Mouse (Mus musculus): ENCODE measurements around the gene C130032M10Rik.

The C130032M10Rik gene

DNA sequence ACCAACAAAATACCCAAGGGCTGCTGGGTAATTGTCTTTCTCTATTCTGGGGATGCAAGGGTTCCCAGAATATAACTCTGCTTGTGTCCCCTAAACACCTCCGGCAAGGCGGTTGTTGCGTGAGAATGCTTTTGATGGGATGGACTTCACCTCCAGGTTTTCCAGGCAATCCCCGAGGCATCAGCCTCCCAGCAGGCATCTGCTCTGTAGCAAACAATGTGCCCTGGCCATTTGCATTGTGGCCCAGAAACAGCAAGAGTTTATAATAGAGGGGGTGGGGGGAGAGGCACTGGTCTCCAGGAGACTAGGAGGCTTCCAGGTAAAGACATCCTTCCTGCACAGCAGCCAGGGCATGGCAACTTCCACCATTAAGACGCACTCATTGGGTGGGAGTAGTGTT is 33.6 kb downstream of the C130032M10Rik start:
- DNase-seq (ENCODE audit: low spot score in 2 of 2) = no peak

DNA sequence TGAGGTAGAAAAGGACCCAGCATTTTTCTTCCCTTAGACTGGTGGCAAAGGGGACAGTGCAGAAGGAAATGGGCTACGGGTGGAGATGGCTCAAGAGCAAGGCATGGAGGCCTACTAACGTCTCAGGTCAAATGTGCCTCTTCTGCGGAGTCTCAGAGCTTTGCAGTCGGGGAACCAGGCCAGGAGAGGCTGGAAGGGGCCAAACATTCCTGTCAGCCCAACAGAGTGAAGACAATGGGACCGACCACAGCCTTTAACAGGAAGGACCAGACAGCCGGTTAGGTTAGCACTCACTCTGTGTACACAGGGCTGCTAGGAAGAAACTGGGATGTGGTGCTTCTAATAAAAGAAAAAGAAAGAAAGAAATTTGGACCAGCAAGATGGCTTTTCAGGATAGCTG is 34.5 kb downstream of the C130032M10Rik start:
- no peak for DNase-seq (ENCODE audit: low spot score in 2 of 2)

DNA sequence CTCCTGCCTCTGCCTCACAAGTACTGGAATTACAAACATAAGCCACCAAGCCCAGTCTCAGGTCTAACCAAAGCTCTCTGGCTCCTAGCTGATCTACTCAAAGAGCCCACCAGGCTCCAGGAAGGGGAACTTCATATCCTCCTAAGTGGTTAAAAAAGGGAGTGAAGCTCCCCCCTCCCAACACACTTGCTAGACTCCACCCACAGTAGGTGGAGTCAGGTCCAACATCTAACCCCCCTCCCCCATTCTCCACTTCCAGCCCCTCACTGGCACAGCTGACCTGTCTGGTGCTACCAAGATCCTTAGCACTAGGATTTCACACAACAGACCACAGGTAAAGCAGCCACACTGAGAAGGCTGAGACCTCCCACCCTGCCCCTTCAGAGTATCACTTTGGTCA is 38.3 kb downstream of the C130032M10Rik start:
- DNase-seq (ENCODE audit: low spot score in 2 of 2) = no peak

DNA sequence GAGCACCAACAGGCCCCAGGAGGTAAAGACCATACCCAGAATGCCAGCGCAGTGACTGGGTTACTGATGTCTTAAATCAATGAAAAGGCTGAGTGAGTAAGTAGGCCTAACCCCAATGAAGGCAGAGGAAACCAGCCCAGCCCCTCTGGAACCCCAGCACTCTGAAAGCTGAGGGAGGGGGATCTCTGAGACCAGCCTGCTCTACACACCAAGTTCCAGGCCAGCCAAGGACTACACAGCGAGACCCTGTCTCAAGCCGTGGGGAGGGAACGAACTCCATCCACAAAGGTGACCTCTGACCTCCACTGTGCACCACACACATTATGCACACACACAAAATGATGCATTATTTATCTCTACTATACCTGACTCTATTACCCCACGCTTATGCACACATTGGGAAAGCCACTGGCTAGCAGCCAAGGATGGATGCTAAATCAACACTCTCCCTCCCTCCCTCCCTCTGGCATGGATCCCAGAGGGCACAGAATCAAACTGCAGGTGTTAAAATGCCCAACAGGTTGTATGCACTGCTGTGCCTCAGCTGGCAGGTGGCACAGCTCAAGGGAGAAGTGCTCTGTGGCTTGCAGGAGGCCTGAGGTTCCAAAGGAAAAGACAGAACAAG is 39.0 kb downstream of the C130032M10Rik start:
- DNase-seq (ENCODE audit: low spot score in 2 of 2) = no peak

DNA sequence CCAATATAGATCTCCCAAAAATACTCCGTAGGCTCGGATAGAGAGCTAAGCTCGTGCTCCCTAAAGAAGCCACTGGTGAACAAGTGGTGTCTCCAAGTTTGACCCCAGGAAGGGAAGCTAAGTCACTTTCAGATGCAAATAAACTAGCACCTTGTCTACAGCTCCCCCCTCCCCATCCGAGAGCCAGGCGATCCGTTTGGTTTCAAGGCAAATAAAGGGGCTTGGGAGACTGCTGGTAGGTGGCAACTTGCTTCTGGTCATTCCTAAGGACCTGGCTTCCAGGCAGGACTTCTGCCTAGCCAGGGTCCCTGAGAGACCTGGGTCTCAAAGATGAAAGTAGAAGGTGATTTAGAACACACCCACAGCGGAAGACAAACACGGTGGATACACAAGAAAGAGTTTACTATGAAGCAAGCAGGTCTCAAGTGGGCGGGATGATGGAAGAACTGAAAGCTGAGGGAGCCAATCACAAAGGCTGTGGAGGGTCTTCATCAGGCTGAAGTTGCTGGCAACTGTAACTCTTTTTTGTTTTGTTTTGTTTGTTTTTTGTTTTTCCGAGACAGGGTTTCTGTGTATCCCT is 40.9 kb downstream of the C130032M10Rik start:
- DNase-seq (ENCODE audit: low spot score in 2 of 2) = no peak

DNA sequence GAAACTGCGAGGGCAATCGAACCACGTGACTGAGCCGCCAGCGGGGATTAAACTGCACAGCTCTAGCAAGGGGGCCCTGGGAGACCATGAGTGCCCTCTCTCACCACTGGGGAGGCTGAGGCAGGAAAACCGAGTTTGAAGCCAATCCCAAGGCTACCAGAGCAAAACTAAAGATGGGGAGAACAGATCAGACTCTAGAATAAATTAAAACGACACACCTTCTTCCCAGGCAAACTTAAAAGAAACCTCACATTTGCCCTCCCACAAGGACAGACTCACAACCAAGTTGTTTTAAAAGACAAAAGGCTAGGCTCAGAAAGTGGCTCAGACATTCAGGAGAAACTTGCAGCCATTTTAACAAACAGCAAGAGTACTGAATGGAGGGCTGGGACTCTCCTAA is 41.6 kb downstream of the C130032M10Rik start:
- DNase-seq (ENCODE audit: low spot score in 2 of 2) = no peak

DNA sequence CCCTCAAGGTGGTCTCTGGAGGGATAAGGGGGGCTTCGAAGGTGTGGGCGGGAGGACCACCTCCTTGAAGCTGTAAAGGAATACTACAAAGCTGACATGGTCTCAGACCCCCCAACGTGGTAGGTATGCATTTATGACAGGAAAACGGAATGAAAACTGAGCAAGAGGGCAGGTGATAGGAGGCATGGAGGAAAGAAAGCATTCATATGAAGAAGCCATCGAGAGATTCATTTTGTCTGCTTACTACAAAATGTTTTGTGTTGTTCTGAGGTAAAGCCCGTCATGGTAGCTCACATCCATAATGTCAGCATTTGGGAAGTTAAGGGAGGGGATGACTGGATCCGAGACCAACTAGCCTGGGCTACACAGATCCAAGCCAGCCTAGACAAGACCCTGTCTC is 44.6 kb downstream of the C130032M10Rik start:
- DNase-seq (ENCODE audit: low spot score in 2 of 2) = no peak

DNA sequence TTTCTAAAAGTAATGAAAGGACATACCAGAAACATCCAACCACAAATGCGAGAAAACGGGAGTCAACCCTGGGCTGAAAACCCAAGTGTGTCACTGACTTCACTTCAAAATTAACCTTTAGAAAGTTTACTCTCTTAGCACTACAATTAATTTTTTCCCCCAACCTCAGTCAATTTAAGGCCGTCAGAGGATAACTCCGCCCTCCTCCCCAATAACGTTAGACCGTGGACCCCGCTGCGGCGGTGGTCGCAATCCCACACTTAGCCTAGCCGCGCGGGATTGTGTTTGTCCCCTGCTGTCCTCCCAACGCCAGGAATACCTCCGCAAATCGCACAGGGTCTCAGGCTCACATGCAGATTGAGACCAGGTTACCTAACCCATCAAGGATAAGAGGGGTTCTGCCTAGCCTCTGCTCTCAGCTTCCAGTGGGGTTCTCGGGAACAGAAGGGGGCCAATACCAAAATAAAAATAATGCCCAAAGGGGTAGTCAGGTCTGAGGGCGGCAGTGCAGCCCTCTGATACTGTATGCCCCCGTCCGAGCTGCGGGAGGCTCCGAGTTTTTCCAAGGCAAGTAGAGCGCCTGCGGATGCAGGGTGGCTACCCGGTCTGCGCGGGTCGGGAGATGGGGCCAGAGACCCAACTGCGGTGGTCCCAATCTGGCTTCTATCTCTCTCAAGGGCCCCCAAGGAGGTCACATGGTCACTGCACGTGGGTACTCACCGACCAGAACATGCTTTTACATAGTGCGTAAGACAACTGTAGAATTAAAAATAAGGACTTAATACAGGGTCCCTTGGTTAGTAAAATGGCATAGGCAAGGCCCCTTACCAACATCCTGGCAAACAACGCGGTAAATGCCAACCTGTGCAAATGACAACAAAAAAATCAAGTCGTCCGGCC is 45.5 kb downstream of the C130032M10Rik start:
- DNase-seq (ENCODE audit: low spot score in 2 of 2) = no peak

DNA sequence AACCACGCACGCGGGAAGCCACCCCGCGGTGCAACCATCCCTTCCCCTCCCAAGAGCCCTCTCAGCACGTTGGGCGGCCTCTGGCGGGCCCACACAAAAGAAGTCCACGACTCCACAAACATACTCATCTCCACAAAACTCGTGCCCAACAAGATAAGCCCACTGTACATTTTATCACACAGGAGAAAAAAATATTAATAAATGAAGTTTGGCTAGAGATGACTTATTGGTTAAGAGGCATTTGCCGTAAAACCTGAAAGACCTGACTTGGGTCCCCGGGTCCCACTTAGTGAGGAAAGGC is 46.1 kb downstream of the C130032M10Rik start:
- no peak for DNase-seq (ENCODE audit: low spot score in 2 of 2)

DNA sequence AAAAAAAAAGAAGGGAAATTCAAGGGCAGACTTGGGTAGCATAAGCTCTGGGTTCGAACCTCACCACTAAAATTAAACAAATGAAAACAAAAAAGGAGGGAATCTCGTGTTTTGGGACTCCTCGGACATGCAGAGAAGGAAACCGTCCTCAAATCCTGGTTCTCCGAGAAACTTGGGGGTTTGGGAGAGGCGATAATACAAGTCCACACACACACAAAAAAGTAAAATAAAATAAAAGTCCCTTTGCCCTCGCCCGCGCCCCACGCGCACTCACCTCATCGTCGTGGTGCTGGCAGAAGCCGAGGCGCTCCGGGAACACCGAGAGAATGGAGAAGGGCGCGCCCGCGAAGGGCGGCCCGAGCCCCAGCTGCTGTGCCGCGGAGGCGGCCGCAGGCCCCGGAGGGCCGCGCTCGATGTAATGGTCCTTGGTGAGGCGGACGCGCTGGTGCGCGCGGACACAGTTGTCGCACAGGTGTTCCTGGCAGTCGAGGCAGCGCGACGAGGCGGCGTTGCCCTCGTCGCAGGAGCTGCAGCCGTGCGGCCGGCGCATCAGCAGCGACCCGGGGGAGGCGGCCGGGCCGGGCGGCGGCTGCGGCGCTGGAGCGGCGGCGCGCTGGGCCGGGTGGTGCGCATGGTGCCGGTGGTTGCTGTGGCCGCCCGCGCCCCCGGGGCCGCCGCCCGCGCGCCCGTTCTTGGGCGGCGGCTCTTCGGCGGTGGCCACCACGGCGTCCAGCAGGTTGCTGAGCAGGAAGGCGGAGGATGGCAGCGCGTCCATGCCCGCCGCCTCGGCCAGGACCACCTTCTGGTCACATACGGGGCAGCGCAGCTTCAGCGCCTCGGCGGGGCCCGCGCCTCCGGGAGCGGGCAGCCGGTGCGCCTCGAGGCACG is 46.8 kb downstream of the C130032M10Rik start:
- DNase-seq (ENCODE audit: low spot score in 2 of 2) = no peak

DNA sequence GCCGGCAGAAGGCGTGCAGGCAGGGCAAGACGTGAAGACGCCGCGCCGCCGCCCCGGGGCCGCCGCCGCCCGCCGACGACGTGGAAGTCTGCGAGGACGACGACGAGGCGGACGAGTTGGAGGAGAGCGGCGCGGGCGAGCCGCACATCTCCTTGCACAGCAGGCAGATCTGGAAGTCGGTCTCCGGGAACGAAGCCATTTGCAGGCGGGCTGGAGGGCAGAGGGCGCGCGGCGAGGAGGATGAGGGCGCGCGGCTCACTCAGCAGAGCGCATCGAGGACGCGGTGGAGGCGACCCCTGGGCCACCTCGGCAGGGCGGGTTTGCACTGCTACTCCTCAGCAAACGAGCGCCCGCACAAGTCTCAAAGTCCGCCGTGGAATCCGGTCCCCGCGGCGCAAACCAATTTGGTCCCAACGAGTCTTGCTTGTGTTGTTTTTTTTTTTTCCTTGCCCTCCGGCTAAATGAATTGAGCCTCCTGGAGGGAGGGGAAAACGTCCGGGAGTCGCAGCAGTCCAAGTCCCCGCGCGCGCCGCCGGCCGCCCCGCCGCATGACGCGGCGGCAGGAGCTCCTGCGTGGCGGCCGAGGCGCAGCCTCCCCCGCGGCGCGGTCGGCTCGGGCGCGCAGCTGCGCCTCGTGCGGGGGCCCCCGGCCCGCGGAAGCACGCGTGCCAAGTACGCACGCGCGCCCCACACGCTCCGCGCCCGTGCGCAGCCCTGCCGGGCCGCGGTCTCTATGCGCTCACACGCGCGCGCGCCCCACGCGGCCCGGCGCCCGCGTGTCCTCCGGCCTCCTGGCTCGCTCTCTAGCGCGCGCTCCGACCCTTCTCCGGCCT is 47.6 kb downstream of the C130032M10Rik start:
- DNase-seq (ENCODE audit: low spot score in 2 of 2) = no peak

DNA sequence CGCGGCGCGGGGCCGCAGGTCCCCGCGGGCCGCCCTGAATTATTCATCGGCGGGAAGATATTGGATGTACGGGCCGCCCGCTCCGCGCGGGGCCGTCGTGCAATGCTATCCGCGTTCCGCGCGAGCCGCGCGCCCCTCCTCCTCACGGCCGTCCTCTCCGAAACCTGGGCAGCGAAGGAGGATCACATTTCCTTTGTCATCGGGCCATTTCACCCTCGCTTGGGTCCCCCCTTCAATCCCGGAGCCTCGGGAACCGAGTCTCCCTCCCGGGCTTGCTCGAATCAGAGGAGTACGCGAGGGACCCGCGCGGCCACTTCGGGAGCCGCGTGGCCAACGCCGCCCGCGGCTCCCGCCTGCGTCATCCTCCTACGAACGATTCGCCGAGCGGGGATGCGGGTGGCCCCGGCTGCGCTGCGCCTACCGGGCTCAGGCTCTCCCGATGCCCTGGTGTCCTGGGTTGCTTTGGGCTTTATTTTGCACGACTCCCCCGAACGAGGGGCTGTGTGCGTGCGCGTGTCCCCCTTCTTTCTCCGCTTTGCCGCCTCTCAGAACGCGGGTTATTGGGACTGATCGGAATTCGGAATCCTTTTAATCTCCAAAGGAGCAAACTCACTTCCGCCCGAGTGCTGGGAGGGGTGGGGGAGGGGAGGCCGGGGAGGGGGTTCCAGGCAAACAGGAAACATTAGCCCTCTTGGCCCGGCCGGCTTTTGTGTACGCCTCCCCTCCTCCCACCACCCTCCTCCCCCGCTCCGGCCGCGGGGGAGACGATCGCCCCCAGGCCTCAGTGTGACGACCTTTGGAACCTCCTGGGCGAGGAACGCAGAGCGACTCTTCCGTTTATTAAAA is 48.5 kb downstream of the C130032M10Rik start, which contains the start of gene Trim71:
Trim71 (minus strand) TSS at position 609 of the 846 bp plus-strand sequence.
- no peak for DNase-seq (ENCODE audit: low spot score in 2 of 2)

DNA sequence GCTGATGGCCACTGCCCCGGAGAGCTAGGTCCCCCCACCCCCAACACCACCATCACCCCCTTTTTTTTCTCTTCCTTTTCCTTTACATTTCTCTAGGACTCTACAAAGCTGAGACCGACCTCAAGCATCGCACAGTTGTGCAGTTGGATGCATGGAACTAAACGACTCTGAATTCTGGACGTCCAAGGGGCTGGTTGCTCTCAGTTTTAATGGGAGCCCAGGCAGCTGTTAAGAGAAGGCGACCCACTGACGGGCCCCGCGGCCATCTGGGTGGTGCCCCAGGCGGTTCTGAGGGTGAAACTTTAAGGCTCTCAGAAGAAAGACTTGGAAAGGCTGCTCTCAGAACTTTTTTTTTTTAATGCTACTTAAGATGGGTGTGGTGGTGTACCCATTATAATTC is 49.2 kb downstream of the C130032M10Rik start:
- no peak for DNase-seq (ENCODE audit: low spot score in 2 of 2)

All from cerebellum, postnatal 4 days (tissue).